Mouse (Mus musculus) kidney, adult 8-10 months (tissue): Measurements from ENCODE around the gene Krtdap.
"Not testable (repeated sequence)": the region's sequence is repeated elsewhere in the genome, so short reads cannot be mapped to it uniquely, and the experiment has no call there.

ENCODE experiments used
- DNase-seq, 2 experiments: peaks; one replicate each; pipeline ENCODE4 v3.0.0; 2022

Krtdap gene

GRCm38 (mm10) chr7:30787377-30788022 is at the start of gene Krtdap:
Krtdap (plus strand) TSS chr7:30787896.
- no peak for DNase-seq

- not testable (repeated sequence) for DNase-seq
These were observed 45.1 kb upstream of the Krtdap start for GRCm38 (mm10) chr7:30742570-30742969.

- not testable (repeated sequence) for DNase-seq
These were observed 44.1 kb upstream of the Krtdap start, which contains the start of gene Gapdhs for GRCm38 (mm10) chr7:30743617-30744016. Gapdhs (minus strand) TSS chr7:30743681.

- peak in 1 of 2 experiments; percentile 19 for DNase-seq
These were observed 43.6 kb upstream of the Krtdap start for GRCm38 (mm10) chr7:30744022-30744598.

- DNase-seq: no peak
These were observed 40.0 kb upstream of the Krtdap start for GRCm38 (mm10) chr7:30747525-30748204.

- DNase-seq: no peak
These were observed 37.7 kb upstream of the Krtdap start for GRCm38 (mm10) chr7:30749824-30750606.

- DNase-seq: no peak
These were observed 36.5 kb upstream of the Krtdap start, which contains the start of gene Sbsn for GRCm38 (mm10) chr7:30751086-30751669. Sbsn (plus strand) TSS chr7:30751471.

GRCm38 (mm10) chr7:30757001-30757400 is 30.7 kb upstream of the Krtdap start:
- no peak for DNase-seq

GRCm38 (mm10) chr7:30758853-30759252 is 28.8 kb upstream of the Krtdap start:
- DNase-seq: peak in 1 of 2 experiments; percentile 41

GRCm38 (mm10) chr7:30761769-30762352 is 25.8 kb upstream of the Krtdap start:
- no peak for DNase-seq

GRCm38 (mm10) chr7:30763456-30763855 is 24.2 kb upstream of the Krtdap start, which contains the start of gene Dmkn:
Dmkn (plus strand) TSS chr7:30763756.
- DNase-seq: no peak

GRCm38 (mm10) chr7:30765173-30765572 is 22.5 kb upstream of the Krtdap start:
- DNase-seq: no peak

GRCm38 (mm10) chr7:30766408-30766807 is 21.3 kb upstream of the Krtdap start:
- DNase-seq: no peak

GRCm38 (mm10) chr7:30769236-30769635 is 18.5 kb upstream of the Krtdap start:
- DNase-seq: no peak

GRCm38 (mm10) chr7:30776104-30776503 is 11.6 kb upstream of the Krtdap start:
- no peak for DNase-seq

GRCm38 (mm10) chr7:30777081-30777579 is 10.6 kb upstream of the Krtdap start:
- DNase-seq: no peak

GRCm38 (mm10) chr7:30777911-30778310 is 9.8 kb upstream of the Krtdap start:
- no peak for DNase-seq

- DNase-seq: no peak
These were observed 5.9 kb upstream of the Krtdap start for GRCm38 (mm10) chr7:30781792-30782191.

- no peak for DNase-seq
These were observed 5.0 kb upstream of the Krtdap start for GRCm38 (mm10) chr7:30782658-30783057.

GRCm38 (mm10) chr7:30785154-30785553 is 2.5 kb upstream of the Krtdap start:
- DNase-seq: no peak

- DNase-seq: no peak
These were observed 1.8 kb upstream of the Krtdap start for GRCm38 (mm10) chr7:30785721-30786546.
